Mouse (Mus musculus): ENCODE data around the gene Dmgdh. TPM values are rescaled to one million over a fixed set of nuclear protein-coding genes. Genes with fewer than 3 reads are reported as not detected.

Gene Dmgdh
- polyA plus RNA-seq, 1 experiment: not detected

GRCm38 (mm10) chr13:93782823-93783222 is 108.6 kb downstream of the Dmgdh start:
- H3K4me3 ChIP-seq (ENCODE audit: extremely low read depth, insufficient read depth, insufficient read length): no peak overlapping the region
- no peak for DNase-seq (ENCODE audit: low read depth in 1 of 2, low spot score in 2 of 2)
- H3K36me3 ChIP-seq (ENCODE audit: control insufficient read depth, insufficient read depth, low read length): no peaks in the 10 kb centered on the region
- no peaks in the 10 kb centered on the region for H3K27me3 ChIP-seq (ENCODE audit: control insufficient read depth, insufficient read depth, low read length)
- TF ChIP-seq CTCF (IDR thresholded peaks at IDR 0.05; ENCODE audit: extremely low read depth, insufficient read depth, insufficient read length, insufficient replicate concordance): no peak
- no peak for TF ChIP-seq POLR2A (IDR thresholded peaks at IDR 0.05; ENCODE audit: low read depth, low read length)
- 18% methylated on average over 5 of the region's 5 CpGs for WGBS
- no peak overlapping the region for H3K27ac ChIP-seq (ENCODE audit: insufficient read depth, low read length)
- peaks cover 5% of the 10 kb centered on the region; the same call in 1 of the 2 replicates for H3K4me1 ChIP-seq (ENCODE audit: control insufficient read depth, insufficient read depth, insufficient read length)

GRCm38 (mm10) chr13:93785329-93785728 is 111.1 kb downstream of the Dmgdh start:
- peaks cover 5% of the 10 kb centered on the region; the same call in 1 of the 2 replicates for H3K4me1 ChIP-seq (ENCODE audit: control insufficient read depth, insufficient read depth, insufficient read length)
- no peak for TF ChIP-seq POLR2A (IDR thresholded peaks at IDR 0.05; ENCODE audit: low read depth, low read length)
- TF ChIP-seq CTCF (IDR thresholded peaks at IDR 0.05; ENCODE audit: extremely low read depth, insufficient read depth, insufficient read length, insufficient replicate concordance): peak; percentile 41; the same call in 1 of the 2 replicates
- WGBS: 67% methylated on average over 3 of the region's 3 CpGs
- DNase-seq (ENCODE audit: low read depth in 1 of 2, low spot score in 2 of 2): peak in 1 of 2 experiments; percentile 31
- H3K27me3 ChIP-seq (ENCODE audit: control insufficient read depth, insufficient read depth, low read length): no peaks in the 10 kb centered on the region
- H3K27ac ChIP-seq (ENCODE audit: insufficient read depth, low read length): no peak overlapping the region
- no peak overlapping the region for H3K4me3 ChIP-seq (ENCODE audit: extremely low read depth, insufficient read depth, insufficient read length)
- no peaks in the 10 kb centered on the region for H3K36me3 ChIP-seq (ENCODE audit: control insufficient read depth, insufficient read depth, low read length)

GRCm38 (mm10) chr13:93786051-93786450 is 111.8 kb downstream of the Dmgdh start:
- TF ChIP-seq CTCF (IDR thresholded peaks at IDR 0.05; ENCODE audit: extremely low read depth, insufficient read depth, insufficient read length, insufficient replicate concordance): no peak
- no peak for TF ChIP-seq POLR2A (IDR thresholded peaks at IDR 0.05; ENCODE audit: low read depth, low read length)
- H3K36me3 ChIP-seq (ENCODE audit: control insufficient read depth, insufficient read depth, low read length): no peaks in the 10 kb centered on the region
- H3K4me1 ChIP-seq (ENCODE audit: control insufficient read depth, insufficient read depth, insufficient read length): peaks cover 5% of the 10 kb centered on the region; the same call in 1 of the 2 replicates
- DNase-seq (ENCODE audit: low read depth in 1 of 2, low spot score in 2 of 2): no peak
- H3K4me3 ChIP-seq (ENCODE audit: extremely low read depth, insufficient read depth, insufficient read length): no peak overlapping the region
- H3K27me3 ChIP-seq (ENCODE audit: control insufficient read depth, insufficient read depth, low read length): no peaks in the 10 kb centered on the region
- H3K27ac ChIP-seq (ENCODE audit: insufficient read depth, low read length): no peak overlapping the region
- 62% methylated on average over 2 of the region's 2 CpGs for WGBS

- WGBS: 82% methylated on average over 8 of the region's 8 CpGs
- no peak for TF ChIP-seq CTCF (IDR thresholded peaks at IDR 0.05; ENCODE audit: extremely low read depth, insufficient read depth, insufficient read length, insufficient replicate concordance)
- no peak for TF ChIP-seq POLR2A (IDR thresholded peaks at IDR 0.05; ENCODE audit: low read depth, low read length)
- H3K27me3 ChIP-seq (ENCODE audit: control insufficient read depth, insufficient read depth, low read length): no peaks in the 10 kb centered on the region
- peaks cover 4% of the 10 kb centered on the region; the same call in 1 of the 2 replicates for H3K4me1 ChIP-seq (ENCODE audit: control insufficient read depth, insufficient read depth, insufficient read length)
- no peak overlapping the region for H3K27ac ChIP-seq (ENCODE audit: insufficient read depth, low read length)
- H3K36me3 ChIP-seq (ENCODE audit: control insufficient read depth, insufficient read depth, low read length): no peaks in the 10 kb centered on the region
- no peak for DNase-seq (ENCODE audit: low read depth in 1 of 2, low spot score in 2 of 2)
- no peak overlapping the region for H3K4me3 ChIP-seq (ENCODE audit: extremely low read depth, insufficient read depth, insufficient read length)
Observed at GRCm38 (mm10) chr13:93787647-93788046, 113.4 kb downstream of the Dmgdh start.

GRCm38 (mm10) chr13:93792945-93793642 is 118.9 kb downstream of the Dmgdh start:
- WGBS: 69% methylated on average over 11 of the region's 11 CpGs
- Histone ChIP-seq H3K27ac (ENCODE audit: insufficient read depth, low read length) (no peak overlapping the region), H3K4me1 (ENCODE audit: control insufficient read depth, insufficient read depth, insufficient read length) (no peaks in the 10 kb centered on the region), H3K4me3 (ENCODE audit: extremely low read depth, insufficient read depth, insufficient read length) (no peak overlapping the region), H3K36me3 (ENCODE audit: control insufficient read depth, insufficient read depth, low read length) (no peaks in the 10 kb centered on the region), H3K27me3 (ENCODE audit: control insufficient read depth, insufficient read depth, low read length) (no peaks in the 10 kb centered on the region)
- DNase-seq (ENCODE audit: low read depth in 1 of 2, low spot score in 2 of 2): no peak
- TF ChIP-seq CTCF (IDR thresholded peaks at IDR 0.05; ENCODE audit: extremely low read depth, insufficient read depth, insufficient read length, insufficient replicate concordance): no peak
- TF ChIP-seq POLR2A (IDR thresholded peaks at IDR 0.05; ENCODE audit: low read depth, low read length): no peak

- H3K4me3 ChIP-seq (ENCODE audit: extremely low read depth, insufficient read depth, insufficient read length): no peak overlapping the region
- 92% methylated on average over 10 of the region's 10 CpGs for WGBS
- no peak for TF ChIP-seq POLR2A (IDR thresholded peaks at IDR 0.05; ENCODE audit: low read depth, low read length)
- TF ChIP-seq CTCF (IDR thresholded peaks at IDR 0.05; ENCODE audit: extremely low read depth, insufficient read depth, insufficient read length, insufficient replicate concordance): no peak
- DNase-seq (ENCODE audit: low read depth in 1 of 2, low spot score in 2 of 2): no peak
- no peaks in the 10 kb centered on the region for H3K36me3 ChIP-seq (ENCODE audit: control insufficient read depth, insufficient read depth, low read length)
- H3K27me3 ChIP-seq (ENCODE audit: control insufficient read depth, insufficient read depth, low read length): no peaks in the 10 kb centered on the region
- H3K4me1 ChIP-seq (ENCODE audit: control insufficient read depth, insufficient read depth, insufficient read length): no peaks in the 10 kb centered on the region
- H3K27ac ChIP-seq (ENCODE audit: insufficient read depth, low read length): no peak overlapping the region
Observed at GRCm38 (mm10) chr13:93793643-93794182, 119.5 kb downstream of the Dmgdh start.
